Mouse (Mus musculus) forebrain, embryonic 14.5 days (tissue): ENCODE results near the gene Dnase1l3. TPM values are rescaled to one million over a fixed set of nuclear protein-coding genes. Genes with fewer than 3 reads are reported as not detected.
A peak's percentile ranks its signal among the peaks of the same experiment; 100 is the strongest.

Experiments
- ATAC-seq: fragments of 200-750 bp; cut with Nextera tagmentation; 2 replicates; pipeline ENCODE4 v1.8.0; 2017; ENCODE audit warnings: mild to moderate bottlenecking, moderate library complexity
- DNase-seq: peaks from one replicate; pipeline ENCODE4 v3.0.0-alpha.2; 2015; ENCODE audit warnings: low spot score
- H3K27ac ChIP-seq: fragments of 300-500 bp; sonication (generic); 2 replicates; pipeline ENCODE4 v1.5.1; 2014; ENCODE audit warnings: low read depth, mild to moderate bottlenecking, control low read depth, low read length, moderate library complexity
- H3K27me3 ChIP-seq: fragments of 300-500 bp; sonication (generic); replicated peaks from 2 replicates; pipeline ENCODE4 v1.6.1; 2014; ENCODE audit warnings: low read length, control low read depth, mixed read lengths; ENCODE audit not compliant: control insufficient read depth, insufficient read depth
- H3K36me3 ChIP-seq: fragments of 300-500 bp; sonication (generic); 2 replicates; pipeline ENCODE4 v1.6.1; 2014; ENCODE audit warnings: low read length, control low read depth; ENCODE audit not compliant: control insufficient read depth, insufficient read depth
- H3K4me1 ChIP-seq: fragments of 300-500 bp; sonication (generic); 2 replicates; pipeline ENCODE4 v1.6.1; 2014; ENCODE audit warnings: antibody characterized with exemption, low read length, control low read depth; ENCODE audit not compliant: control insufficient read depth, insufficient read depth
- H3K4me2 ChIP-seq: fragments of 300-500 bp; sonication (generic); 2 replicates; pipeline ENCODE4 v1.6.1; 2014; ENCODE audit warnings: mild to moderate bottlenecking, control low read depth, low read length
- H3K4me3 ChIP-seq: fragments of 300-500 bp; sonication (generic); 2 replicates; pipeline ENCODE4 v1.5.1; 2014; ENCODE audit warnings: low read depth, low read length, control low read depth
- H3K9ac ChIP-seq: fragments of 300-500 bp; sonication (generic); 2 replicates; pipeline ENCODE4 v1.6.1; 2014; ENCODE audit warnings: mild to moderate bottlenecking, low read length, control low read depth, moderate library complexity
- H3K9me3 ChIP-seq: fragments of 300-500 bp; sonication (generic); replicated peaks from 2 replicates; pipeline ENCODE4 v1.6.1; 2016; ENCODE audit warnings: low read length, control low read depth, mixed read lengths; ENCODE audit not compliant: control insufficient read depth
- WGBS: fragments of 180-500 bp; shearing (Covaris S2); extraction: QIAGEN DNeasy Blood & Tissue Kit; methylation state at CpG from one replicate; pipeline ENCODE4 v1.1.7; 2014; 5-methylcytosine and 5-hydroxymethylcytosine counted together
- polyA plus RNA-seq: library from polyadenylated mRNA; unstranded; fragments of >200 nt; fragmentation: Nextera tagmentation; extraction: Ambion mirVana; gene quantifications from 2 replicates; pipeline ENCODE4 v1.2.1, GENCODE M21; 2014

Dnase1l3 gene
- 0.05 and 0.15 TPM in 2 replicates for polyA plus RNA-seq

GRCm38 (mm10) chr14:7994271-7994767 lies at the start of gene Dnase1l3:
TSS of gene Dnase1l3 (minus strand) at chr14:7994573.
- ATAC-seq (no peak), DNase-seq (no peak)
- Histone ChIP-seq H3K4me1 (no peaks in the 10 kb centered on the region), H3K9ac (no peak within 1 kb of the TSS), H3K27me3 (no peaks in the 10 kb centered on the region), H3K27ac (no peak within 1 kb of the TSS), H3K4me3 (no peak within 1 kb of the TSS), H3K9me3 (no peaks in the 10 kb centered on the region), H3K36me3 (no peaks in the 10 kb centered on the region), H3K4me2 (no peak within 1 kb of the TSS)
- 75% methylated on average over 8 of the region's 8 CpGs for WGBS

GRCm38 (mm10) chr14:8042577-8042976 lies 48.2 kb upstream of the Dnase1l3 start:
- no peak for ATAC-seq

DNA sequence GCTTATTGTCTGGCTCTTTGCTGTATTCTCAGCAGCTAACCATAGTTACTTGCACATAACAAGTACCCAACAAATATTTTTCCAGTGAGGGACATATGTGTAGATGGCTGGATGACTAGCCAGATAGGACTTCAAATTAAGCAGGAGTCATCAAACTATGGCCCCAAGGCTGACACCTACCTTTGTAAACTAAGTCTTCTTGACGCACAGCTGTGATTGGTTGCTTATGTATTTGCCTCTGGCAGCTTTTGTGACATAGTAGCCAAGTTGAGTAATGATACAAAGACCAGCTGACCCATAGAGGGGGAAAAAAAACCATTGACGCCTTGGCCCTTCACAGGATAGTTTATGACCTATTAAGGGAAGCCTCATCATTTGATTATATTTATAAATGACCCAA lies 47.7 kb upstream of the Dnase1l3 start:
- Histone ChIP-seq H3K4me2 (no peak overlapping the region), H3K27me3 (no peaks in the 10 kb centered on the region), H3K4me3 (no peak overlapping the region), H3K4me1 (no peaks in the 10 kb centered on the region), H3K9ac (no peak overlapping the region), H3K27ac (no peak overlapping the region), H3K9me3 (no peaks in the 10 kb centered on the region), H3K36me3 (peaks cover 26% of the 10 kb centered on the region)
- DNase-seq (no peak), ATAC-seq (no peak)
- WGBS: 93% methylated on average over 2 of the region's 2 CpGs

More at GRCm38 (mm10) chr14:8042577-8042976, 48.2 kb upstream of the Dnase1l3 start:
- Histone ChIP-seq H3K4me3 (no peak overlapping the region), H3K9ac (no peak overlapping the region), H3K4me2 (no peak overlapping the region), H3K27me3 (no peaks in the 10 kb centered on the region), H3K27ac (no peak overlapping the region), H3K36me3 (peaks cover 31% of the 10 kb centered on the region), H3K4me1 (no peaks in the 10 kb centered on the region), H3K9me3 (no peaks in the 10 kb centered on the region)
- WGBS: 94% methylated on average over 9 of the region's 9 CpGs
- no peak for DNase-seq

DNA sequence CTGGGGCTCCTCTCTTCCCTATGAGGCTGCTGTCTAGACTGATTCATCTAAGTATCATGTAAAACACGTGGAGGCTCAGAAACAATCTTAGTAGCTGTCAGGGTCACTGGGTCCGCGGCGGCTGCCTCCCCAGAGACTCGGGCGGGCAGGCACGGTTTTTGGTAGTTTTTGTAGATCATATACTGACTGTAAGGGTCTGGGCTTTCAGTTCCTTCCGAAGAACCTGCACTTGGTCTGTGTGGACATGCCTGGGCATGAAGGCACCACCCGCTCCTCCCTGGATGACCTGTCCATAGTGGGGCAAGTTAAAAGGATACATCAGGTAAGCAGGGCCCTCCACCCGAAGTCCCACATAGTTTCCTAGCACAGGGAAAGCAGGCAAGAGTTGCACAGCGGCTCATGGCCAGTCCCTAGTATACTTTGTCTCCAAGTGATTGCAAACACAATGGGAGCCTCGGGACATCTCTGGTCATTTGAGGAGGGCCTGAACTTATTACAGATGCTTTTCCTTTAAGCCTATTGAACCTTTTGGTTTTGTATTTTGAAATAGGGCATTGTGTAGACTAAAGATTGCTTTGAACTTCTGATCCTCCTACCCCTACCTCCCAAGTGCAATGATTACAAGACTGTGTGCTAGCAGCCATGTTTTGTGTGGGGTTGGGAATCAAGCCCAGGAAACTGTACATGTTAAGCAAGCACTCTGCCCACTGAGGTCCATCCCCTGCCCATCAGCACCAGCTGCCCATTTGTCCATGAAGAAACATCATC lies 46.7 kb upstream of the Dnase1l3 start:
- ATAC-seq: no peak
- WGBS: 83% methylated on average over 12 of the region's 12 CpGs

DNA sequence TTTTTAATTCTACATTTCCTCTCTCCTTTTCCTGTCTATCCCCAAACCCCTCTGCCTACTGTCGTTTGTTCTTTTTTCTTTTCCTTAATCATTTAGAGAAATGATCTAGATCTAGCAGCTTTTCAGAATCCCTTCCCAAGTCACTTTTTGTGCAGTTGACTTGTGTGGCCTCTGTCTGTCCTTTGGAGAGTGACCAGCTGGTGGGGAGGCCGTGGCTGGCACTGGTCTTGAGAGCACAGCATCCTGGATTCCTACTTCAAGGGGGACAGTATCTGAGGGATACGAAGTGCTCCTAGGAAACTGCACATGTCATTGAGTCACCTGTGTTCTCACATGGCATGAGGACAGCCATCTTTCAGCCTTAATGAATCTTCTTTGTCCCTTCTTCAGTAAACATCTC lies 45.8 kb upstream of the Dnase1l3 start:
- no peaks in the 10 kb centered on the region for H3K27me3 ChIP-seq
- peaks cover 16% of the 10 kb centered on the region for H3K36me3 ChIP-seq
- no peak overlapping the region for H3K9ac ChIP-seq
- H3K4me1 ChIP-seq: no peaks in the 10 kb centered on the region
- 81% methylated on average over 3 of the region's 3 CpGs for WGBS
- no peak overlapping the region for H3K4me2 ChIP-seq
- H3K9me3 ChIP-seq: no peaks in the 10 kb centered on the region
- H3K27ac ChIP-seq: no peak overlapping the region
- ATAC-seq (no peak), DNase-seq (no peak)
- no peak overlapping the region for H3K4me3 ChIP-seq

More for the DNA sequence above, 46.7 kb upstream of the Dnase1l3 start:
- Histone ChIP-seq H3K36me3 (peaks cover 18% of the 10 kb centered on the region), H3K27ac (no peak overlapping the region), H3K9me3 (no peaks in the 10 kb centered on the region), H3K27me3 (no peaks in the 10 kb centered on the region), H3K4me2 (no peak overlapping the region), H3K4me3 (no peak overlapping the region), H3K9ac (no peak overlapping the region), H3K4me1 (no peaks in the 10 kb centered on the region)
- DNase-seq: no peak

DNA sequence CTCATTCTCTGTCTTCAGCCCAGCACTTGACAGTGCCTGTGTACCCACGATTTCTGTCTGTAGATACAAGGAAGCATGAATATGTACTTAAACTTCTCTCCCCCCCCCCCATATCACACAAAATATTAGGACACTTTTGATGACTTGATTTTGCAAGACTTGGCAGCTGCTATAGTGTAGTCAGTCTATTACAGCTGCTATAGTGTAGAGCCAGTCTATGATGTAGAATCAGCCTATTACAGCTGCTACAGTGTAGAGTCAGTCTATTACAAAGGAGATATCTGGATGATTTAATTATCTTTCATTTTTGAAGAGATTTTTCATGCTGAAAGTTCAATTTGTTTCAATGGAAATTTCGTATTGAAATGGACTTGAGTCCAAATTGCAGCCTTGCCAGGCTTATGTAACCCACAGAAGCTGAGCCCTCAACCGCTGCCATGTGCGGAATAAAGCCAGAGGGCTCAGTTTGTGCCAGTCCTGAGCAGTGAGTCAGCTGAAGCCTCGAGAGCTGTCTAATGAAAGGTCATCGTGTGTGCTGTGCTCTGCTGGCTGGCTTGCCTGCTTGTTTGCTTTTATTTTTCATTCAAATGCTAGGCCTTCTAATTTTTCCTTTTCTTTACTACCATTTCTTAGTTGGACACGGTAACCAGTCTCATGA lies 44.5 kb upstream of the Dnase1l3 start:
- Histone ChIP-seq H3K4me3 (no peak overlapping the region), H3K4me2 (no peak overlapping the region), H3K4me1 (no peaks in the 10 kb centered on the region), H3K9me3 (no peaks in the 10 kb centered on the region), H3K9ac (no peak overlapping the region), H3K36me3 (peaks cover 11% of the 10 kb centered on the region), H3K27ac (no peak overlapping the region), H3K27me3 (no peaks in the 10 kb centered on the region)
- 83% methylated on average over 7 of the region's 7 CpGs for WGBS
- DNase-seq: peak; percentile 2
- ATAC-seq: no peak

- DNase-seq (no peak), ATAC-seq (no peak)
- H3K27me3 ChIP-seq: no peaks in the 10 kb centered on the region
- no peak overlapping the region for H3K4me3 ChIP-seq
- H3K27ac ChIP-seq: no peak overlapping the region
- WGBS: 83% methylated on average over 5 of the region's 5 CpGs
- H3K9ac ChIP-seq: no peak overlapping the region
- no peaks in the 10 kb centered on the region for H3K4me1 ChIP-seq
- no peaks in the 10 kb centered on the region for H3K9me3 ChIP-seq
- peaks cover 11% of the 10 kb centered on the region for H3K36me3 ChIP-seq
- H3K4me2 ChIP-seq: no peak overlapping the region
These were observed 43.8 kb upstream of the Dnase1l3 start for GRCm38 (mm10) chr14:8038150-8038549.

- H3K9me3 ChIP-seq: no peaks in the 10 kb centered on the region
These were observed 42.0 kb upstream of the Dnase1l3 start for GRCm38 (mm10) chr14:8036406-8036805.

GRCm38 (mm10) chr14:8035951-8036350 lies 41.6 kb upstream of the Dnase1l3 start:
- no peak overlapping the region for H3K4me2 ChIP-seq
- 94% methylated on average over 6 of the region's 6 CpGs for WGBS

More at GRCm38 (mm10) chr14:8036406-8036805, 42.0 kb upstream of the Dnase1l3 start:
- Histone ChIP-seq H3K4me3 (no peak overlapping the region), H3K9ac (no peak overlapping the region), H3K4me1 (peaks cover 2% of the 10 kb centered on the region; the same call in 1 of the 2 replicates), H3K36me3 (peaks cover 1% of the 10 kb centered on the region; the same call in 1 of the 2 replicates), H3K27me3 (no peaks in the 10 kb centered on the region), H3K4me2 (no peak overlapping the region), H3K27ac (no peak overlapping the region)
- DNase-seq: no peak
- no peak for ATAC-seq
- 67% methylated on average over 5 of the region's 5 CpGs for WGBS

More at GRCm38 (mm10) chr14:8035951-8036350, 41.6 kb upstream of the Dnase1l3 start:
- no peaks in the 10 kb centered on the region for H3K36me3 ChIP-seq
- no peak overlapping the region for H3K27ac ChIP-seq
- H3K4me1 ChIP-seq: peaks cover 2% of the 10 kb centered on the region; the same call in 1 of the 2 replicates
- H3K4me3 ChIP-seq: no peak overlapping the region
- H3K9me3 ChIP-seq: no peaks in the 10 kb centered on the region
- H3K9ac ChIP-seq: no peak overlapping the region
- DNase-seq: no peak
- H3K27me3 ChIP-seq: no peaks in the 10 kb centered on the region
- no peak for ATAC-seq
